Mouse (Mus musculus): Measurements from ENCODE around the gene Cntnap4.

GRCm38 (mm10) chr8:112652657-112653056, 82.8 kb downstream of the Cntnap4 start:
- no peak for TF ChIP-seq CTCF (IDR thresholded peaks at IDR 0.05; ENCODE audit: control insufficient read depth, insufficient read depth, low read length)
- TF ChIP-seq POLR2A (IDR thresholded peaks at IDR 0.05; ENCODE audit: borderline replicate concordance, control insufficient read depth, low read depth, low read length): no peak

All from bone marrow, adult 2 months (tissue).